Mouse (Mus musculus): Measurements from ENCODE around the gene Msi2.

Gene Msi2

GRCm38 (mm10) chr11:88612141-88612540 is 106.2 kb downstream of the Msi2 start:
- peak; percentile 43 for DNase-seq

- no peak for DNase-seq
Observed at GRCm38 (mm10) chr11:88610809-88611208, 107.5 kb downstream of the Msi2 start.

- no peak for DNase-seq
Observed at GRCm38 (mm10) chr11:88610112-88610511, 108.2 kb downstream of the Msi2 start.

DNA sequence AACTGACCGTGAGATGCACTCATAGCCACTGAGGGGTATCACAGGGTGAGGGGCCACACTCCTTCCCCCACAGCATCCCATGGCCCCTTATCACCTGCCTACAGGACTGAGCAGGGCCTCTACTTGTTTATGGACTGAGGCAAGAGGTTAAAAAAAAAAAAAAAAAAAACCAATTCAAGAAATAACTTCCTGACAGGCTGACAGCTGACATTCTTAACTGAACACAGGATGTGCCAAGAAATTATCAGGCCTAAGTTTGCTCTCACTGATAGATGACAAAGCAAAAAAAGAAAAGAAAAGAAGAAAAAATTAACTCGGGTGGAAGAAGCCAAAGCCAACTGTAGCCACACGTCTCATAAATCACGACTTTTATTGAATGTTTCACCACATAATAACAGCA is 109.7 kb downstream of the Msi2 start:
- no peak for DNase-seq

GRCm38 (mm10) chr11:88607725-88608383 is 110.5 kb downstream of the Msi2 start:
- DNase-seq = no peak

DNA sequence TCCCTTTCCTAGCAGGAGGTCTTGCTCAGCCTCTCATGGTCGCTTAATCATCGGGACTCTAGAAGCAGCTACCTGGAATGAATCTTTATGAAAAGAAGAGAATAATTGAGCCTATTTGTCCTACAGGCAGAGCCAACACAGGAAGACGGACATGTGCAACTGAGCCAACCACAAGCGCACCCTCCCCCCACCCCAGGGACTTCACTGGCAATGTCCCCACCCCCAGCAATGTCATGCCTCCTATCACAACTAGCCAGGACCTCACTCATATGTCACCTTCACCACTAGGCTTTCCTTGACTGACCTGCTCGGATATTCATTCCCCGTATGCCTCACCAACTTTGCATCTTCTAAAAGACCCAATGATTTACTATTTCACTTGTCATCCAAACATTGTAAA is 112.5 kb downstream of the Msi2 start:
- DNase-seq = no peak

DNA sequence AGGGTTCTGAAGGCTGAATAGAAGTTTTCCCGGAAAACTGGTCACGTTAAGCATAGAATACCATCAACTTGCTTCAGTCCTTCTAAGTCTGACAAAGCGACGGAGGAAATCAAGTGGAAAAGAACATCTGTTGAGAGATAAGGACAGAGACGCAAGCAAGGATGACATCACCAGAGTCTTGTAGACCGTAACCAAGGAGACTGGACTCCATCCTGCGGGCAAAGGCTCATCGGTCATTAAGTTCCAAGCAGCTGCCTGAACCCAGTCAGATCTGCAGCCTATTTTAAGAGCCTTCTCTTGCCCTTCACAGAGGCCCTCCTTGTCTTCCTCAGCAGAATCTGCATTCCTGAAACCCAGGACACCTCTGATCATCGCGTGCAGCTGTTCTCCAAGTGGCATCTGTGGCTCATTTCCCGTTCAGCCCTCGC is 113.2 kb downstream of the Msi2 start:
- DNase-seq = no peak

- no peak for DNase-seq
Observed at GRCm38 (mm10) chr11:88604635-88605034, 113.7 kb downstream of the Msi2 start.

- DNase-seq = no peak
Observed at GRCm38 (mm10) chr11:88603366-88603765, 114.9 kb downstream of the Msi2 start.

DNA sequence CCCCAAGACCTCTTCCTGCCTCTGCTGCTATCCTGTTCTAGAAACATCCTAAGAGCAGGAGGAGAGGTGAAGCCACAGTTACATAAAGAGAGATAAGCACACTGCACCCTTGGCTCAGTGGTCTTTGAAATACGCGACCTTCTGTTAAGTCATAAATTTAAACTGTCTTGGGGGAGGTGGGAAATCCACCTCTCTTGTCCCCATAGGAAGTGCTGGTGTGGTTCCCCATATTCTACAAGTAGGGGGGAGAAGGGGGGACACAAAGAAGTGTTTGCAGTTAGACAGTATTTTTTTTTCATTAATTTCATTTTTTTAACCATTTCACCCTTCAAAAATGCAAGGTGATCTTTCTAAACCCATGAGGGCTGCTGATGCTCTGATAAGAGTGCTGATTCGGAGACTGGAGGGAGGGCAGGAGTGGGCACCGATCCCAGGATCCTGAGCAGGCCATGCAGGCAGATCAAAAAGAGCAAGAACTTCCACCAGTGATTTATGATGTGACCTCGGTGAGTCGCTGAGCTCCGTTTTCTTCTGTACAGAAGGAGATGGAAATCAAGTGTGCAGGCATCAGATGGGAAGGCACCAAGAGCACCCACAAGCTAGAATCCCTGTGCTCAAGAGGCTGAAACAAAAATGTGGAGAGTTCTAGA is 115.7 kb downstream of the Msi2 start:
- DNase-seq = no peak

GRCm38 (mm10) chr11:88600194-88600593 is 118.1 kb downstream of the Msi2 start:
- no peak for DNase-seq

DNA sequence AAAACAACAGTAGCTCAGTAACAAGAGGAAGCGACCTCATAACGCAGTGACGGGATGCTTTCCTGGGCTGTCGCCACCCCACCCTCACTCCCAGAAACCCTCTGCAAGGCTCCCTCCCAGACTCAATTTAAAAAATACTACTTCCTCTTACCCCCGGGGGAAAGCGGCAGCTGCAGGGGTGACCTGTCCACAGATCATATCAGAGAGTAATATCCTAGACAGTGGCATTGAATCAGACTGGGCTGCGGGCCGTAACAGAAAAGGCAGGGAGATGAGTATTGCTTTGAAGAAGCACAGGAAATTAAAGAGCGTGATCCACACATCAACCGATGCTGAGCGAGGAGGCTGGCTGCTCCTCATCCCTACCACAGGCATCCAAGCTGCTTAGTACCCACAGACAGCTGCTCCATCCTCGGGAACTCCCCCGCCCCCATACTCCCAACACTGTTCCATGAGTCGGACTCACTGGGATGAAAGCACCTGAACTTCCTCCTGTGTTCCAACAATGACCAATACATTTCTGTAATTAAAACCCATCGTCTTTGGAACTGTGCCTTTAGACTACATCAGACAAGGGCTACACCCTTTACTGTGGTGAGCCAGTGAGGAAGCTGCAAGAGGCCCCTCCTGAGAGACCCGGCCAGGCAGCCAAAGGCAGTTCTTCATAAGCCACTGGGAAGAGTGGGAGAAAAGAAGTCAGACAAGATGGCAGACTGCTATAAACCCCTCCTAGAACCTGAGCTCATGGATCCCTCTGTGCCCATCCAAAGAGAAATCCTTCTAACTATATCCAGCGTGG is 118.8 kb downstream of the Msi2 start:
- DNase-seq = peak; percentile 45

GRCm38 (mm10) chr11:88598848-88599175 is 119.5 kb downstream of the Msi2 start:
- no peak for DNase-seq

DNA sequence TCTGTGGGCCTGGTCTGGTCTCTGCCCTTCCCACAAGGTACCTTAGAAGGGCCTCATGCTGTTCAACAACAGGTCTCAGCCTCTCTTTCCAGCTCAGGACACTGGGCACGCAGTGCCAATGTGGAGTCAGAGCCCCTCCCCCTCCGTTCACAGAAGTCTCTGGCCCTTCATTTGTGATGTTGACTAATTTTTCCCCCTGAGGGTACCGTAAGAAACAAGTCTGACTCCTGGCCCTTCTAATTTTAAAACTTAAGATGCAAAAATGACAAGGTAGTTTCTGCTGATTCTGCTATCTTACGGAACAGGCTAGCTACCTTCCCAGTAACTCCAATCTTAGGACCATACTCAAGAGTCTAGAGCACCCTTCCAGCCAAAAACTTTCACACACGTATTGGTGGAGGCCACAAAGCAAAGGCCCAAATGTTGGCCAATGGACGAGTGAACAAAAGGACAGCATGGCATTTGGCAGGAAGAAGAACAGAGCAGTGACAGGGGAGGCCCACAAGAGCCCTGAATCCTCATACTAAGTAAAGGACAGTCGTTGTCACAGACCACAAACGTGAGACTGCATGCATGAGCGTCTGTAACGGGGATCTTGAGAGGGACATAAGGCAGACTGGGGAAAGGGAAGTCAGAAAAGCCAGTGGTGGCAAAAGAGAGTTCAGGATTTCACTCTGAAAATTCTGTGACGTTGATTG is 120.0 kb downstream of the Msi2 start:
- DNase-seq = no peak

DNA sequence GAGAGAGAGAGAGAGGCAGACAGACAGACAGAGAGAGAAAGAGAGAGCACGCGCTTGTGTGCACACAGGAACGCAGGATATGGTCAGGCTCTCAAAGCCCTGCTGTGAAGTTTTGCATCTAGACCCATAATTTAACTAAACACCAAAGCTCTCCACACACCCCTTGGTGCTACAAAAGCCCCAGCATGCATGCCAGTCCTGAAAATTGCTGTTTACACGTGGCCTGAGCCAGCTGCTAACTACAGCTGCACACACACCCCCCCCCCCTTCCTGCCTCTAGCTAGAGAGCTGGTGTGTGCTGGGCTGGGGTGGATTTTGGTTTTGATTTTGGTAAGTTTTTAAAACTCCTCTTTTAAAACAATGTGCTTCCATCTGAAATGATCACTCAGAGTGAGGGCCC is 122.7 kb downstream of the Msi2 start:
- peak; percentile 44 for DNase-seq

- DNase-seq = peak; percentile 42
Observed at GRCm38 (mm10) chr11:88594804-88595611, 123.3 kb downstream of the Msi2 start.

DNA sequence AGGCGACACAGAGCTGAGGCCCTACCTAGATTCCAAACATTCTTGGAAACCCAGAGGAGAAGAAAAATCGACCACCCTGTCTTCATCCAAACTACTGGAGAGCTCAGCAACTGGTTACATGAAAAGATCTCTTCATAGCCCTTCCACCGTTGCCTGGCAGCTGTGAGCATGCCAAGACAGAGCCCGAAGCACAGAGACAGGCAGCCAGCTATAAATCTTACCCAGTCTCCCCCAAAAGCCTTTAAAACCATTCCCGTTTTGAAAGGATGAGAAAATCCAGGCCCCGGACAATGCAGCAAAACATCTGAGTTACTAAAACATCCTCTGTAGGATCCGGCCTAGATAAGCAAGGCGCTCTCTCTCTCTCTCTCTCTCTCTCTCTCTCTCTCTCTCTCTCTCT is 124.3 kb downstream of the Msi2 start:
- DNase-seq = no peak

GRCm38 (mm10) chr11:88592099-88592498 is 126.2 kb downstream of the Msi2 start:
- DNase-seq = no peak

DNA sequence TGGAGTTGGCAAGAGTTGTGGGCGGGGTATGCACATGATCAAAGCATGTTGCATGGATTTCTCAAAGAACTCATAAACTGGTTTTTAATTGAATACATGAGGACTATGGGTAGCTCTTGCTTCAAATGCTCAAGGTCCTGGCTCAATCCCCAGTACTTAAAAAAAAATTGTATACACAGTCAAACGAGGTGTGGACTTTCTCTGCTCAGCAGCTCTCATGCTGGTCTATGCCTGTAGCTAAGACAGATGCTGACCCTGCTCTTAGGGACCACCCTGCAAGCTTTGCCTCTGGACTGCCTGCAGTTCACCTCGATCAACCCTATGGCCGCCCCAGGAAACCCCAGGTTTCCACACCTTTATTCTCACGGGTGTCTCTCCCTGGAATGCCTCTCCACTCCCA is 127.7 kb downstream of the Msi2 start:
- no peak for DNase-seq

DNA sequence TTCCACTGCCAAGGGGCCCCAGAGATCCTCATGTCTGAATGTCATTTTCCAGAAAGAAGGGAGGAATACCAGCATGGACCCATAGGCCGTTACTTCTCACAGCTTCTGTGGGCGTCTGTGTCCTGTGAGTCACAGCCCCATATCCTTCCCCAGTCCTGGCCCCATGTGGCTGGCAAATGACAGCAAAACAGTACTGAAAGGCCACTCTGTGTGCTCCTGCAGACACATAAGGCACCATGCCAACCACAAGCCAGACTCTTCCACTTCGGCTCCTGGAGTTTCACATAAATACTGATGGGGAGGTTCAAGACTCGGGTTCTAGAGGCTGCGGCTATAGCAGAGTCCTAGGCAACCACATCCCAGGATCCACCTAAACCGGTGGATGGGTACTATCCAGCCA is 128.7 kb downstream of the Msi2 start:
- no peak for DNase-seq

DNA sequence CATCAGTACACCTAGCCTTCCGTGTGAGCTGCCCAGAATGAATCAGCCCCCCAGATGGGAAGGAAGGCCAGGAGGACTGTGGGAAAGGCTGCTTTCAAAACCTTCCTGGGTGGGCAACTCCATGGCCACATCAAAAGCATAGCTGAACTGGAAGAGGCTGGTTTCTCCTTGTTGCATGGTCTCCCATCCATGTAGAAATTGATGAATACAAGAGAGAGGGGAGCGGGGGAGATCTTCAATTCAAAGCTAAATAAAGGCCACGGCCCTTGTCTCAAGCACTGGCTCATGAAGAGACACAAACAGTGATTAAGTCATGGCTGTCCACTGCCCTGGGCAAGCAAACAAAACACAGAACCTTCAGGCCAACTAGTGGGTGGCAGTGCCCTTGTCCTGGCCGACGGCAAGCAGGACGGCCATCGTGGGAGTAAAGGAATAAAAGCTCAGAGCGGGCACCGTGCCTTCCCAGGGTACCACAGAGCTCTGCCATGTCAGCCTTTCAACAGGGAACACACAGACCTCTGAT is 129.6 kb downstream of the Msi2 start:
- DNase-seq = no peak

- peak; percentile 57 for DNase-seq
Observed at GRCm38 (mm10) chr11:88587710-88588109, 130.6 kb downstream of the Msi2 start.
